Mouse (Mus musculus) lung, postnatal 0 days (tissue): ENCODE data around the gene Ntrk3.
A peak's percentile ranks its signal among the peaks of the same experiment; 100 is the strongest.

Experiments
- CTCF ChIP-seq: IDR thresholded peaks from 2 replicates; pipeline ENCODE4 v1.5.1; 2016; ENCODE audit warnings: antibody characterized with exemption, mild to moderate bottlenecking
- EP300 ChIP-seq: IDR thresholded peaks from 2 replicates; pipeline ENCODE4 v1.6.1; 2016; ENCODE audit warnings: antibody characterized with exemption, mild to moderate bottlenecking, control low read depth

GRCm38 (mm10) chr7:78739351-78740000 lies 1.7 kb upstream of the Ntrk3 start:
- no peak for TF ChIP-seq CTCF
- TF ChIP-seq EP300: peak; percentile 55
